Mouse (Mus musculus): ENCODE results near the gene Sprr2f. TPM values are rescaled to one million over a fixed set of nuclear protein-coding genes. Genes with fewer than 3 reads are reported as not detected.

Sprr2f gene
- polyA plus RNA-seq, 1 experiment, result not detected

DNA sequence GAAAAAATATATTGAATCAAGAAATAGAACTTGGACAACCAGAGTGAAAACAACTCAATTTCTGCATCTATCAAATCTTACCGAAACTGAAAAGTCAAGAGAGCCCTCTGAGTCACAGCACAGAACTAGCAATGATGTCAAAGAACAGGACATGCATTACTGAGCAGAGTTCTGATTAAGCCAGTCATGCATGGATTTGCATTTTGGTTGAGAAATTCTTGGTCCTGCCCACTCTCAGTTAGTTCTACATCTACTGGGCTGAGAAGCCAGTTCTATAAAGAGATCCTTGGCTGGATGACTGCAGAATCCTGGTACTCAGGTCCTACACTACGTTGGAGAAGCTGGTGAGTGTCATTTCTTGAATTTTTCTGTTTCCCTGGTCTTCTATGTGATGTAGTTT, 8.6 kb downstream of the Sprr2f start:
- Histone ChIP-seq H3K27me3 (ENCODE audit: control insufficient read depth, insufficient read depth, low read length) (no peaks in the 10 kb centered on the region), H3K36me3 (ENCODE audit: control insufficient read depth, insufficient read depth, low read length) (no peaks in the 10 kb centered on the region), H3K4me1 (ENCODE audit: control insufficient read depth, insufficient read depth, insufficient read length) (no peaks in the 10 kb centered on the region), H3K27ac (ENCODE audit: insufficient read depth, low read length) (no peak overlapping the region), H3K4me3 (ENCODE audit: extremely low read depth, insufficient read depth, insufficient read length) (no peak overlapping the region)
- TF ChIP-seq POLR2A (IDR thresholded peaks at IDR 0.05; ENCODE audit: low read depth, low read length) (no peak), CTCF (IDR thresholded peaks at IDR 0.05; ENCODE audit: extremely low read depth, insufficient read depth, insufficient read length, insufficient replicate concordance) (no peak)
- no peak for DNase-seq (ENCODE audit: low read depth in 1 of 2, low spot score in 2 of 2)
- 54% methylated on average over 2 of the region's 2 CpGs for WGBS

DNA sequence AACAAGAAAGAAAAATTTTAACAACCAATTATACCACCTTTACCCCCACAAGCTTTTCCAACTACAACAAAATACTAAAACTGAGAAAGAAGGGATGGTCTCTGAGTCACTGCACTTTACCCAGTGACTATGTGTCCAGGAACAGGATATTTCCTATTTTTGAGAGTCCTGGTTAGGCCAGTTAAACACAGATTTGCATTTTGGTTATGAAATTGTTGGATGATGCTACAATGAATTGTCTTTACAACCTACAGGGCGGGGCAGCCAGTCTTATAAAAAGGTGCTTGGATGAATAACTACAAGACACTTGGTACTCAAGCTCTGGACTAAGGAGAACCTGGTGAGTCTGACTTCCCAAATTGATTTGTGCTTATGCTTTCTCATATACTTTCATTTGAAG, 20.4 kb downstream of the Sprr2f start, which contains the start of gene Sprr2h:
TSS of gene Sprr2h (plus strand) at position 301 of the 400 bp plus-strand sequence.
- TF ChIP-seq CTCF (IDR thresholded peaks at IDR 0.05; ENCODE audit: extremely low read depth, insufficient read depth, insufficient read length, insufficient replicate concordance) (no peak), POLR2A (IDR thresholded peaks at IDR 0.05; ENCODE audit: low read depth, low read length) (no peak)
- no peaks in the 10 kb centered on the region for H3K27me3 ChIP-seq (ENCODE audit: control insufficient read depth, insufficient read depth, low read length)
- H3K36me3 ChIP-seq (ENCODE audit: control insufficient read depth, insufficient read depth, low read length), result no peaks in the 10 kb centered on the region

DNA sequence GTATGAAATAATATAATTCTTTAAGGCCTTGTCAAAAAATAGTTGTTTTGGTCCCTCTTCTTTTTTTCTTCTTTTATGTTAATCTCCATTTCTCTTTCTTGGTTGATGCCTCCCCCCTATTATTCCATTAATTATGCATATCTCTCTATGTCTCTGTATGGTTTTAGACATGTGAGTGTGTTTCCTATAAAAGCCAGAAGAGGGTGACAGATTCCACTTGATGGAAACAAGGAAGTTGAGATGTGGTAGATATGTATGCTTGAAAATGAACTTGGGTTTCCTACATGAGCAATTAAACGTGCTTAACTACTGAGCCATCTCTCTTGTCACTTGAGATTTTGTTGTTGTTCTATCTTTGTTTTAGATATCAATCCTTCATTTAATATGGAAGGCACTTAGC, 29.3 kb downstream of the Sprr2f start:
- Histone ChIP-seq H3K27ac (ENCODE audit: insufficient read depth, low read length) (no peak overlapping the region), H3K4me1 (ENCODE audit: control insufficient read depth, insufficient read depth, insufficient read length) (no peaks in the 10 kb centered on the region), H3K27me3 (ENCODE audit: control insufficient read depth, insufficient read depth, low read length) (no peaks in the 10 kb centered on the region), H3K36me3 (ENCODE audit: control insufficient read depth, insufficient read depth, low read length) (no peaks in the 10 kb centered on the region), H3K4me3 (ENCODE audit: extremely low read depth, insufficient read depth, insufficient read length) (no peak overlapping the region)
- DNase-seq (ENCODE audit: low read depth in 1 of 2, low spot score in 2 of 2), result no peak
- WGBS, result 15% methylated on average over 1 of the region's 1 CpGs
- TF ChIP-seq CTCF (IDR thresholded peaks at IDR 0.05; ENCODE audit: extremely low read depth, insufficient read depth, insufficient read length, insufficient replicate concordance) (no peak), POLR2A (IDR thresholded peaks at IDR 0.05; ENCODE audit: low read depth, low read length) (no peak)

More for the DNA sequence above, 20.4 kb downstream of the Sprr2f start, which contains the start of gene Sprr2h:
- DNase-seq (ENCODE audit: low read depth in 1 of 2, low spot score in 2 of 2), result no peak
- H3K4me3 ChIP-seq (ENCODE audit: extremely low read depth, insufficient read depth, insufficient read length), result no peak within 1 kb of the TSS
- H3K4me1 ChIP-seq (ENCODE audit: control insufficient read depth, insufficient read depth, insufficient read length), result no peaks in the 10 kb centered on the region
- WGBS, result 75% methylated on average over 1 of the region's 1 CpGs
- no peak within 1 kb of the TSS for H3K27ac ChIP-seq (ENCODE audit: insufficient read depth, low read length)

DNA sequence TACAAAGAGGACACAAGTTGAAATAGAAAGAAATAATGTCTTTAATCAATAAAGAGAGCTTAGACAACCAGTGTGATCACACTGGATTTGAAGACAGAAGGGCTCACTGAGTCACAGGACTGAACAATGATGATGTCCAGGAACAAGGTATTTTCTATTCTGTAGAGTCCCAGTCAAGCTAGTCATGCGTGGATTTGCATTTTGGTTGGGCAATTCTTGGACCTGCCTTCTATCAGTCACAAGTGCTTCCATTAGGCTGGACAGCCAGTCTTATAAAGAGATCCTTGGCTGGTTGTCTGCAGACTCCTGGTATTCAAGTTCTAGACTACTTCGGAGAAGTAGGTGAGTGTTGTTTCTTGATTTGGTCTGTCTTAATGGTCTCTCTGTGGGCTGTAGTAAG, 42.7 kb downstream of the Sprr2f start, which contains the start of gene Sprr2i:
TSS of gene Sprr2i (plus strand) at position 301 of the 400 bp plus-strand sequence.
- H3K27me3 ChIP-seq (ENCODE audit: control insufficient read depth, insufficient read depth, low read length), result no peaks in the 10 kb centered on the region
- no peaks in the 10 kb centered on the region for H3K36me3 ChIP-seq (ENCODE audit: control insufficient read depth, insufficient read depth, low read length)
- H3K4me1 ChIP-seq (ENCODE audit: control insufficient read depth, insufficient read depth, insufficient read length), result no peaks in the 10 kb centered on the region
- no peak within 1 kb of the TSS for H3K4me3 ChIP-seq (ENCODE audit: extremely low read depth, insufficient read depth, insufficient read length)
- no peak for DNase-seq (ENCODE audit: low read depth in 1 of 2, low spot score in 2 of 2)
- TF ChIP-seq CTCF (IDR thresholded peaks at IDR 0.05; ENCODE audit: extremely low read depth, insufficient read depth, insufficient read length, insufficient replicate concordance) (no peak), POLR2A (IDR thresholded peaks at IDR 0.05; ENCODE audit: low read depth, low read length) (no peak)
- WGBS, result 94% methylated on average over 2 of the region's 2 CpGs
- H3K27ac ChIP-seq (ENCODE audit: insufficient read depth, low read length), result no peak within 1 kb of the TSS

Other genes starting within 250 kb of the Sprr2f start
- not detected in 2 replicates for gene Prr9, start 241.2 kb upstream of the Sprr2f start, polyA plus RNA-seq (2012; rRNA removed)
- not detected in 2 replicates for gene Lelp1, start 222.4 kb upstream of the Sprr2f start, polyA plus RNA-seq (2012; rRNA removed)
- gene Sprr2a1, start 149.4 kb upstream of the Sprr2f start, polyA plus RNA-seq (2012; rRNA removed), result not detected in 2 replicates
- 1.1 and 1.3 TPM in 2 replicates for gene Sprr2a2, start 149.3 kb upstream of the Sprr2f start, polyA plus RNA-seq (2012; rRNA removed)
- gene Sprr2a3, start 79.8 kb upstream of the Sprr2f start, polyA plus RNA-seq (2012; rRNA removed), result not detected in 2 replicates
- gene Sprr2b, start 48.6 kb upstream of the Sprr2f start, polyA plus RNA-seq (2012; rRNA removed), result not detected in 2 replicates
- not detected in 2 replicates for gene Sprr2d, start 26.0 kb upstream of the Sprr2f start, polyA plus RNA-seq (2012; rRNA removed)
- gene Sprr2e, start 13.0 kb upstream of the Sprr2f start, polyA plus RNA-seq (2012; rRNA removed), result not detected in 2 replicates
- gene Sprr2h, start 20.5 kb downstream of the Sprr2f start, polyA plus RNA-seq (2012; rRNA removed), result not detected in 2 replicates
- gene Sprr2i, start 42.8 kb downstream of the Sprr2f start, polyA plus RNA-seq (2012; rRNA removed), result not detected in 2 replicates
- gene Sprr2j-ps, start 52.9 kb downstream of the Sprr2f start, polyA plus RNA-seq (2012; rRNA removed), result not detected in 2 replicates
- gene Gm9774, start 64.2 kb downstream of the Sprr2f start, polyA plus RNA-seq (2012; rRNA removed), result 3.5 and 6.0 TPM in 2 replicates
- gene Sprr2k, start 67.4 kb downstream of the Sprr2f start, polyA plus RNA-seq (2012; rRNA removed), result not detected in 2 replicates
- gene Sprr1b, start 73.6 kb downstream of the Sprr2f start, polyA plus RNA-seq (2012; rRNA removed), result not detected in 2 replicates
- gene Sprr3, start 93.5 kb downstream of the Sprr2f start, polyA plus RNA-seq (2012; rRNA removed), result not detected in 2 replicates
- gene Sprr1a, start 120.7 kb downstream of the Sprr2f start, polyA plus RNA-seq (2012; rRNA removed), result 0.15 TPM in 1 of 2 replicates, not detected in the other
- not detected in 2 replicates for gene Sprr4, start 135.3 kb downstream of the Sprr2f start, polyA plus RNA-seq (2012; rRNA removed)
- not detected in 2 replicates for gene 2310046K23Rik, start 169.3 kb downstream of the Sprr2f start, polyA plus RNA-seq (2012; rRNA removed)
- gene Ivl, start 208.5 kb downstream of the Sprr2f start, polyA plus RNA-seq (2012; rRNA removed), result not detected in 2 replicates
- not detected in 2 replicates for gene Smcp, start 223.8 kb downstream of the Sprr2f start, polyA plus RNA-seq (2012; rRNA removed)
- gene 2210017I01Rik, start 242.3 kb downstream of the Sprr2f start, polyA plus RNA-seq (2012; rRNA removed), result not detected in 2 replicates

Data from spleen, adult 2 months (tissue).